Mouse (Mus musculus): ENCODE measurements around the gene Zfp781. TPM values are rescaled to one million over a fixed set of nuclear protein-coding genes. Genes with fewer than 3 reads are reported as not detected.
"Not testable (repeated sequence)": the region's sequence is repeated elsewhere in the genome, so short reads cannot be mapped to it uniquely, and the experiment has no call there.

The Zfp781 gene
- 11.0 TPM in 2 replicates for polyA plus RNA-seq (2014; fragmentation: Nextera tagmentation; extraction: Ambion mirVana)

- not testable (repeated sequence) for H3K36me3 ChIP-seq (ENCODE audit: control insufficient read depth, insufficient read depth, low read length); H3K27me3 ChIP-seq (ENCODE audit: control insufficient read depth, insufficient read depth, low read length); H3K9ac ChIP-seq (replicated peaks; ENCODE audit: low read length); H3K4me2 ChIP-seq (ENCODE audit: low read length); H3K4me3 ChIP-seq (replicated peaks; ENCODE audit: low read depth, low read length); H3K4me1 ChIP-seq (ENCODE audit: control insufficient read depth, insufficient read depth, low read length); DNase-seq; H3K9me3 ChIP-seq (ENCODE audit: control insufficient read depth, low read length); H3K27ac ChIP-seq (replicated peaks; ENCODE audit: low read depth, low read length)
- WGBS, result no CpG with 5 or more reads among the region's 43 CpGs
- ATAC-seq (ENCODE audit: low FRiP score, low TSS enrichment), result peak; percentile 98
Observed at GRCm38 (mm10) chr10:81929842-81930743, at the start of gene Zfp781. TSS of gene Zfp781 (minus strand) at chr10:81930480.

GRCm38 (mm10) chr10:81978365-81979003, 48.2 kb upstream of the Zfp781 start:
- no CpG with 5 or more reads among the region's 44 CpGs for WGBS
- not testable (repeated sequence) for H3K4me3 ChIP-seq (replicated peaks; ENCODE audit: low read depth, low read length); H3K36me3 ChIP-seq (ENCODE audit: control insufficient read depth, insufficient read depth, low read length); H3K9ac ChIP-seq (replicated peaks; ENCODE audit: low read length); H3K9me3 ChIP-seq (ENCODE audit: control insufficient read depth, low read length); H3K27me3 ChIP-seq (ENCODE audit: control insufficient read depth, insufficient read depth, low read length); ATAC-seq (ENCODE audit: low FRiP score, low TSS enrichment); DNase-seq; H3K4me1 ChIP-seq (ENCODE audit: control insufficient read depth, insufficient read depth, low read length); H3K4me2 ChIP-seq (ENCODE audit: low read length); H3K27ac ChIP-seq (replicated peaks; ENCODE audit: low read depth, low read length)

GRCm38 (mm10) chr10:81930744-81931118, 451 bp upstream of the Zfp781 start:
- H3K27me3 ChIP-seq (ENCODE audit: control insufficient read depth, insufficient read depth, low read length), result not testable (repeated sequence)
- no CpG with 5 or more reads among the region's 3 CpGs for WGBS

GRCm38 (mm10) chr10:81863409-81864407, 66.6 kb downstream of the Zfp781 start, which contains the start of gene Gm32687:
TSS of gene Gm32687 (plus strand) at chr10:81863934.
- H3K36me3 ChIP-seq (ENCODE audit: control insufficient read depth, insufficient read depth, low read length); H3K4me1 ChIP-seq (ENCODE audit: control insufficient read depth, insufficient read depth, low read length); H3K4me3 ChIP-seq (replicated peaks; ENCODE audit: low read depth, low read length); H3K27ac ChIP-seq (replicated peaks; ENCODE audit: low read depth, low read length); H3K4me2 ChIP-seq (ENCODE audit: low read length); DNase-seq; H3K27me3 ChIP-seq (ENCODE audit: control insufficient read depth, insufficient read depth, low read length); H3K9me3 ChIP-seq (ENCODE audit: control insufficient read depth, low read length); H3K9ac ChIP-seq (replicated peaks; ENCODE audit: low read length): not testable (repeated sequence)
- WGBS, result 38% methylated on average over 4 of the region's 49 CpGs
- peak; percentile 100 for ATAC-seq (ENCODE audit: low FRiP score, low TSS enrichment)

More at GRCm38 (mm10) chr10:81930744-81931118, 451 bp upstream of the Zfp781 start:
- not testable (repeated sequence) for DNase-seq; H3K4me3 ChIP-seq (replicated peaks; ENCODE audit: low read depth, low read length); H3K36me3 ChIP-seq (ENCODE audit: control insufficient read depth, insufficient read depth, low read length); H3K27ac ChIP-seq (replicated peaks; ENCODE audit: low read depth, low read length); H3K9ac ChIP-seq (replicated peaks; ENCODE audit: low read length); H3K4me2 ChIP-seq (ENCODE audit: low read length); H3K4me1 ChIP-seq (ENCODE audit: control insufficient read depth, insufficient read depth, low read length); H3K9me3 ChIP-seq (ENCODE audit: control insufficient read depth, low read length)
- peak; percentile 49; the same call in 1 of the 2 replicates for ATAC-seq (ENCODE audit: low FRiP score, low TSS enrichment)

Other genes with a start within 250 kb of the Zfp781 start
- 18.6 and 22.2 TPM in 2 replicates for gene Zfp433, start 225.7 kb downstream of the Zfp781 start, polyA plus RNA-seq (2014; fragmentation: Nextera tagmentation; extraction: Ambion mirVana)
- 25.5 and 27.7 TPM in 2 replicates for gene Gm3055, start 159.3 kb downstream of the Zfp781 start, polyA plus RNA-seq (2014; fragmentation: Nextera tagmentation; extraction: Ambion mirVana)
- gene Gm4767, start 118.3 kb downstream of the Zfp781 start, polyA plus RNA-seq (2014; fragmentation: Nextera tagmentation; extraction: Ambion mirVana), result 4.3 TPM in 2 replicates
- gene Gm32687, start 66.5 kb downstream of the Zfp781 start, polyA plus RNA-seq (2014; fragmentation: Nextera tagmentation; extraction: Ambion mirVana), result 13.8 and 16.2 TPM in 2 replicates
- 15.5 and 17.9 TPM in 2 replicates for gene Zfp873, start 117.6 kb upstream of the Zfp781 start, polyA plus RNA-seq (2014; fragmentation: Nextera tagmentation; extraction: Ambion mirVana)
- 10.3 and 11.6 TPM in 2 replicates for gene BC024063, start 152.9 kb upstream of the Zfp781 start, polyA plus RNA-seq (2014; fragmentation: Nextera tagmentation; extraction: Ambion mirVana)
- gene AU041133, start 197.5 kb upstream of the Zfp781 start, polyA plus RNA-seq (2014; fragmentation: Nextera tagmentation; extraction: Ambion mirVana), result 13.5 and 17.8 TPM in 2 replicates

Data from midbrain, embryonic 14.5 days (tissue).